Mouse (Mus musculus): ENCODE measurements at regions not wholly inside any gene's neighbourhood (a gene's known extent, or its start where the extent isn't known, plus 50 kb on each side); places are given as distances from the start of the nearest gene placed in this dataset.

GRCm38 (mm10) chr4:53210685-53211084 lies 51.0 kb upstream of the Abca1 start:
- H3K4me1 ChIP-seq (replicated peaks; ENCODE audit: insufficient read depth, low read length) = no peaks in the 10 kb centered on the region
- no peak for DNase-seq (ENCODE audit: low spot score)
- H3K36me3 ChIP-seq (ENCODE audit: insufficient read depth, low read length) = no peaks in the 10 kb centered on the region
- H3K4me3 ChIP-seq (replicated peaks; ENCODE audit: low read depth, low read length) = no peak overlapping the region
- WGBS = 85% methylated on average over 3 of the region's 3 CpGs
- H3K9me3 ChIP-seq (replicated peaks; ENCODE audit: low read length) = no peaks in the 10 kb centered on the region
- no peak overlapping the region for H3K9ac ChIP-seq (ENCODE audit: low read depth, low read length)
- no peak overlapping the region for H3K4me2 ChIP-seq (ENCODE audit: low read length)
- no peaks in the 10 kb centered on the region for H3K27me3 ChIP-seq (ENCODE audit: insufficient read depth, low read length)
- no peak for TF ChIP-seq CTCF (IDR thresholded peaks at IDR 0.05; ENCODE audit: low read depth)
- H3K27ac ChIP-seq = no peak overlapping the region
- no peak for ATAC-seq (replicated peaks; ENCODE audit: low FRiP score, low read depth)
